Mouse (Mus musculus) testis, postnatal 10 days (tissue): ENCODE results near the gene 1700020N15Rik.
"Not testable (repeated sequence)": the region's sequence is repeated elsewhere in the genome, so short reads cannot be mapped to it uniquely, and the experiment has no call there.

Experiments
- DNase-seq: peaks from one replicate; pipeline ENCODE4 v3.0.0; 2021; ENCODE audit warnings: low spot score

1700020N15Rik gene

GRCm38 (mm10) chrX:69945000-69945399 is at the start of gene 1700020N15Rik:
Gene 1700020N15Rik (plus strand): TSS chrX:69945300.
- DNase-seq = not testable (repeated sequence)

- DNase-seq = no peak
Measured at GRCm38 (mm10) chrX:69976790-69977579, 31.9 kb downstream of the 1700020N15Rik start.
